9 mouse cellular contexts compared by ENCODE assay signal in the genomic region with DNA sequence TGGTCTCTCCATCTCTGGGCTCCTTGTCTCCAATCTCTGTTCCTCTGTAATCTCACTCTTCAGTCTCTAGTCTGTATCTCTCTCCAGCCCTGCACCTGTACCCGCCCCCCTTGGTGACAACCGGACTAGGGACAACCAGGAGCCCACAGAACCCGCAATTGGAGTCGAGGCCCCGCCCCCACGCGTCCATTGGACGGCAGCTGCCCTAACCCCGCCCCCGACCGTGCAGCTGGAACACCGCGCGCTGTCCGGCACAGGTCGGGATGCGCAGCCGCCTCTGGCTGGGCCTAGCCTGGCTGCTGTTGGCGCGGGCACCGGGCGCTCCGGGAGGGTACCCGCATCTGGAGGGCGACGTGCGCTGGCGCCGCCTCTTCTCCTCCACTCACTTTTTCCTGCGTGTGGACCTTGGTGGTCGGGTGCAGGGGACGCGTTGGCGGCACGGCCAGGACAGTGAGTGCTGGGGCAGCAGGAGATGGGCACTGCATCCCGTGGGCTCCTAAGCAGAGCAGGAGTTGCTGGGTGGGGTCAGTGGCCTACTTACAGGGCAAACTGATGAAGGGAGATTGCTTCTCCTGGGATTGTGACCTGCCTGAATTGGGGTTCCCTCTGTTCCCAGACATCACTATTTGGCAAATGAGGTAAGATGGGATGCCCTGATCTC. TPM values are rescaled to one million over a fixed set of nuclear protein-coding genes. Genes with fewer than 3 reads are reported as not detected.
DNase-seq lines count a peak whose midpoint lies in the region; ATAC-seq lines count a peak whose summit lies in the region.
"Had no signal": no experiment of that assay in that cellular context is flagged by ENCODE, and none has a peak within 500 bp of the region (broad histone marks: within the 10 kb centered on the region; RNA-seq: fewer than 3 reads in every experiment).

Gene Fgf22, plus strand, starts transcription at position 221 of the 661 bp plus-strand sequence.

- intact Hi-C loops in gastrocnemius, postnatal 14 days (cut with DNase I; ENCODE audit: low total_unique reads), result no loop called here

- no peak within 1 kb of the TSS for H3K9ac ChIP-seq in intestine, embryonic 14.5 days (ENCODE audit: low read length)

- no peak within 1 kb of the TSS for H3K27ac ChIP-seq in intestine, embryonic 14.5 days (ENCODE audit: low read depth)

- no peaks in the 10 kb centered on the region for H3K27me3 ChIP-seq in intestine, embryonic 14.5 days (replicated peaks; ENCODE audit: control insufficient read depth, insufficient read depth, low read length)

- under 1% methylated on average over 36 of the region's 36 CpGs for WGBS in intestine, embryonic 14.5 days

- peak; percentile 65 to 80 for DNase-seq in spleen, postnatal 4 days (ENCODE audit: low spot score in 2 of 2)
- no peak for DNase-seq in spleen, adult 12 weeks (ENCODE audit: low spot score)
- DNase-seq in embryo, embryonic 10.5 days (ENCODE audit: low spot score), result peak; percentile 83
- DNase-seq in gastrocnemius, postnatal 14 days, result peak; percentile 72
- DNase-seq in intestine, embryonic 14.5 days (ENCODE audit: low spot score), result peak; percentile 70
- peak; percentile 61 to 81 for DNase-seq in left cerebral cortex, adult 8-10 months (ENCODE audit: low spot score in 2 of 2)
- DNase-seq in lung, postnatal 36 days, result peak; percentile 81
- DNase-seq in right cerebral cortex, adult 18-20 months, result peak; percentile 90

- H3K9me3 ChIP-seq in intestine, embryonic 14.5 days (ENCODE audit: control insufficient read depth, low read length), result no peaks in the 10 kb centered on the region

- H3K4me1 ChIP-seq in intestine, embryonic 14.5 days (replicated peaks; ENCODE audit: control insufficient read depth, insufficient read depth, low read length), result peaks cover 6% of the 10 kb centered on the region; the same call in 1 of the 2 replicates

- peak within 1 kb of the TSS; percentile 55 for H3K4me2 ChIP-seq in intestine, embryonic 14.5 days (ENCODE audit: low read length)

- peaks cover 35% of the 10 kb centered on the region for H3K36me3 ChIP-seq in intestine, embryonic 14.5 days (ENCODE audit: control insufficient read depth, insufficient read depth, low read length)

- peak within 1 kb of the TSS; percentile 23; the same call in 1 of the 2 replicates for H3K4me3 ChIP-seq in intestine, embryonic 14.5 days (ENCODE audit: low read depth, low read length)

- ATAC-seq in intestine, embryonic 14.5 days (replicated peaks; ENCODE audit: low FRiP score, low TSS enrichment, low read depth), result peak; percentile 75

RNA-seq across cellular contexts. Expression of gene Fgf22, which starts in this region (rescaled TPM):
- not detected for total RNA-seq in gastrocnemius, postnatal 14 days (2021)
- 0.26 and 0.42 TPM in 2 replicates for polyA plus RNA-seq in intestine, embryonic 14.5 days (2014; fragmentation: Nextera tagmentation; extraction: Ambion mirVana)
- total RNA-seq in left cerebral cortex, adult 8-10 months (2022), result 1 to 10 TPM; 4.7 to 5.9 (median 5.8) TPM
- total RNA-seq: gastrocnemius, postnatal 4 days had no signal

Comparison
In these comparisons a context has a peak if more than half of its experiments do, and no peak if none do; other contexts are left out.
1. RNA of gene Fgf22 (total RNA-seq): 4.7 to 5.9 TPM in left cerebral cortex, adult 8-10 months; not detected in gastrocnemius, postnatal 14 days; every median in the first group is over 4 times any median in the second.
2. Peak in DNase-seq in gastrocnemius, postnatal 14 days; RNA of the gene not detected or under 1 TPM.
3. Peak in DNase-seq, ATAC-seq, H3K4me3 ChIP-seq and H3K4me2 ChIP-seq in intestine, embryonic 14.5 days; RNA of the gene not detected or under 1 TPM.